Mouse (Mus musculus) G1E (cell line): Measurements from ENCODE around the gene Tiparp. TPM values are rescaled to one million over a fixed set of nuclear protein-coding genes. Genes with fewer than 3 reads are reported as not detected.

Experiments
- ATAC-seq: 2 replicates; pipeline ENCODE4 v1.8.0; 2016; ENCODE audit warnings: mild to moderate bottlenecking; ENCODE audit not compliant: insufficient number of reproducible peaks, poor library complexity, low FRiP score, severe bottlenecking; ENCODE audit errors: extremely low read depth
- DNase-seq: peaks from one replicate; pipeline ENCODE4 v3.0.0; 2012; ENCODE audit warnings: low spot score
- H3K27me3 ChIP-seq: 2 replicates; pipeline ENCODE4 v1.6.1; 2012; ENCODE audit warnings: mild to moderate bottlenecking, low read length, inconsistent platforms; ENCODE audit not compliant: insufficient read depth
- H3K36me3 ChIP-seq: replicated peaks from 2 replicates; pipeline ENCODE3; 2012; ENCODE audit warnings: mild to moderate bottlenecking, inconsistent platforms
- H3K4me1 ChIP-seq: 2 replicates; pipeline ENCODE4 v1.6.1; 2012; ENCODE audit warnings: low read depth, low read length, inconsistent platforms, mixed read lengths; ENCODE audit not compliant: insufficient read depth
- H3K4me3 ChIP-seq: 2 replicates; pipeline ENCODE4 v1.5.1; 2012; ENCODE audit warnings: low read depth, mild to moderate bottlenecking, inconsistent platforms, low read length, moderate library complexity, mixed read lengths
- H3K9me3 ChIP-seq: replicated peaks from 2 replicates; pipeline ENCODE4 v1.6.1; 2012; ENCODE audit warnings: inconsistent platforms
- CTCF ChIP-seq: IDR thresholded peaks from 2 replicates; pipeline ENCODE4 v1.5.1; 2012; ENCODE audit warnings: low read depth, low read length, inconsistent platforms, mixed read lengths
- GATA1 ChIP-seq: IDR thresholded peaks from 2 replicates; pipeline ENCODE4 v1.6.1; 2012; ENCODE audit warnings: borderline replicate concordance, low read length, inconsistent platforms, mixed read lengths
- GATA2 ChIP-seq: IDR thresholded peaks from 2 replicates; pipeline ENCODE4 v1.6.1; 2012; ENCODE audit warnings: low read depth, low read length, inconsistent platforms, borderline replicate concordance
- POLR2AphosphoS5 ChIP-seq: IDR thresholded peaks from 2 replicates; pipeline ENCODE4 v1.6.1; 2012; ENCODE audit warnings: low read depth, low read length, inconsistent platforms; ENCODE audit not compliant: insufficient replicate concordance
- TAL1 ChIP-seq: conservative IDR thresholded peaks from 2 replicates; pipeline ENCODE4 v1.6.1; 2012; ENCODE audit warnings: low read depth, low read length, inconsistent platforms, mixed read lengths
- polyA plus RNA-seq: library from polyadenylated mRNA; stranded (reverse); fragments of >175 nt; gene quantifications from 2 replicates; pipeline ENCODE4 v1.2.3, GENCODE M21; 2012
- total RNA-seq, 2 experiments: library from RNA; stranded (forward) in 1 of 2; stranded (reverse) in 1 of 2; fragments of 200-1000 nt in 1 of 2; fragments of >200 nt in 1 of 2; fragmentation: Nextera tagmentation in 1 of 2; gene quantifications; 2 replicates each; pipeline ENCODE4 v1.2.3; 2014 to 2017

The Tiparp gene
- total and polyA plus RNA-seq, 3 experiments = 0.98 to 22.6 (median 19.3) TPM

GRCm38 (mm10) chr3:65569941-65570340, 41.7 kb downstream of the Tiparp start:
- Histone ChIP-seq H3K4me1 (no peaks in the 10 kb centered on the region), H3K36me3 (no peaks in the 10 kb centered on the region), H3K9me3 (no peaks in the 10 kb centered on the region), H3K27me3 (peaks cover 19% of the 10 kb centered on the region), H3K4me3 (no peak overlapping the region)
- TF ChIP-seq TAL1 (no peak), POLR2AphosphoS5 (no peak), CTCF (no peak), GATA1 (no peak), GATA2 (no peak)
- ATAC-seq = no peak
- DNase-seq = no peak

GRCm38 (mm10) chr3:65573516-65573915, 45.3 kb downstream of the Tiparp start:
- Histone ChIP-seq H3K4me1 (no peaks in the 10 kb centered on the region), H3K9me3 (no peaks in the 10 kb centered on the region), H3K4me3 (no peak overlapping the region), H3K27me3 (peaks cover 17% of the 10 kb centered on the region), H3K36me3 (no peaks in the 10 kb centered on the region)
- ATAC-seq (no peak), DNase-seq (no peak)
- TF ChIP-seq POLR2AphosphoS5 (no peak), GATA1 (no peak), GATA2 (no peak), CTCF (no peak)

DNA sequence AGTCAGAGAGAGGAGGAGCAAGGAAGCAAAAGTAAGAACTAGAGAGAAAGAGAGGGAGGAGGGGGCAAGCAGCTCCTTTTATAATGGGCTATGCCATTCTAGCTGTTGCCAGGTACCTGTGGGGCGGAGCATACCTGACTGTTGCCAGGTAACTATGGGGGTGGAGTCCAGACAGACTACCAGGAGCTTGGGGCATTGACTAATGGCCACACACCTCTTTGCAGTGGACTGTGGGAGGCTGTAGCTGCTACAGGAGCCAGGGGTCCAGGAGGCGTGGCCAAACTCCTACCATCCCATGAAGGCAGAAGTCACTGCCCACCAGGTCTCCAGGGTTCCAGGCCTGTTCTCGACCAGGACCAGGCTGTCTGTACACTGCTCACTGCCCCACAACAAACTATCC, 49.4 kb downstream of the Tiparp start:
- Histone ChIP-seq H3K36me3 (no peaks in the 10 kb centered on the region), H3K4me1 (no peaks in the 10 kb centered on the region), H3K27me3 (peaks cover 21% of the 10 kb centered on the region), H3K4me3 (no peak overlapping the region), H3K9me3 (no peaks in the 10 kb centered on the region)
- no peak for ATAC-seq
- TF ChIP-seq TAL1 = no peak
- TF ChIP-seq CTCF = no peak
- TF ChIP-seq GATA2 = no peak
- no peak for TF ChIP-seq POLR2AphosphoS5
- TF ChIP-seq GATA1 = no peak
- no peak for DNase-seq

GRCm38 (mm10) chr3:65579260-65579921, 51.2 kb downstream of the Tiparp start:
- Histone ChIP-seq H3K27me3 (peaks cover 21% of the 10 kb centered on the region), H3K4me3 (no peak overlapping the region), H3K4me1 (no peaks in the 10 kb centered on the region), H3K36me3 (no peaks in the 10 kb centered on the region), H3K9me3 (no peaks in the 10 kb centered on the region)
- ATAC-seq = no peak
- DNase-seq = no peak
- TF ChIP-seq GATA2 (no peak), POLR2AphosphoS5 (no peak)

- ATAC-seq = no peak
- no peak for DNase-seq
Measured at GRCm38 (mm10) chr3:65581596-65581995, 53.4 kb downstream of the Tiparp start.

DNA sequence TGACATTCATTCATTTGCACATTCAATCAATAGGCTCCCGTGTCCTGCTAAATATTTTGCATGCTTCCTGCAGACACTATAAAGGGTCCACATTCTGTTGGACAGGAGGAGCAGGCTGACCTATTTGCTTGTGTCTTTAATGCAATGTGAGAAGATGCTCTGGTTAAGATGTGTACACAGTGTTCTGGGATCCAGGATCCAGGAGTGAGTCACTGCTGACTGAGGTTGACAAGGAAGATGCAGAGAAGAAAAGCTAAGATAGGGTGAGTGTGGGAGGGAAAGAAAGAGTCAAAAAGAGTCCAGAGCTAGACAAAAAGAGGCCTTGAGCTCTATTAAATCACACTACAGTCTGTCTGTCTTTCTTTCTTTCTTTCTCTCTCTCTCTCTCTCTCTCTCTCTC, 56.1 kb downstream of the Tiparp start:
- peaks cover 11% of the 10 kb centered on the region for H3K27me3 ChIP-seq
- no peaks in the 10 kb centered on the region for H3K9me3 ChIP-seq
- no peak for TF ChIP-seq CTCF
- no peak overlapping the region for H3K4me3 ChIP-seq
- no peaks in the 10 kb centered on the region for H3K36me3 ChIP-seq
- DNase-seq (no peak), ATAC-seq (no peak)
- no peaks in the 10 kb centered on the region for H3K4me1 ChIP-seq

More at GRCm38 (mm10) chr3:65581596-65581995, 53.4 kb downstream of the Tiparp start:
- peaks cover 23% of the 10 kb centered on the region for H3K27me3 ChIP-seq
- H3K4me3 ChIP-seq = no peak overlapping the region
- no peaks in the 10 kb centered on the region for H3K9me3 ChIP-seq
- TF ChIP-seq TAL1 (no peak), POLR2AphosphoS5 (no peak), GATA2 (no peak)
- no peaks in the 10 kb centered on the region for H3K36me3 ChIP-seq
- no peaks in the 10 kb centered on the region for H3K4me1 ChIP-seq

- no peak for ATAC-seq
- DNase-seq = no peak
- H3K27me3 ChIP-seq = peaks cover 4% of the 10 kb centered on the region
- H3K4me1 ChIP-seq = no peaks in the 10 kb centered on the region
- H3K9me3 ChIP-seq = no peaks in the 10 kb centered on the region
- H3K4me3 ChIP-seq = no peak overlapping the region
- H3K36me3 ChIP-seq = no peaks in the 10 kb centered on the region
- TF ChIP-seq CTCF = no peak
- TF ChIP-seq POLR2AphosphoS5 = no peak
- TF ChIP-seq GATA1 = no peak
- TF ChIP-seq TAL1 = no peak
- no peak for TF ChIP-seq GATA2
Measured at GRCm38 (mm10) chr3:65585291-65585690, 57.1 kb downstream of the Tiparp start.
